In the genomic region with DNA sequence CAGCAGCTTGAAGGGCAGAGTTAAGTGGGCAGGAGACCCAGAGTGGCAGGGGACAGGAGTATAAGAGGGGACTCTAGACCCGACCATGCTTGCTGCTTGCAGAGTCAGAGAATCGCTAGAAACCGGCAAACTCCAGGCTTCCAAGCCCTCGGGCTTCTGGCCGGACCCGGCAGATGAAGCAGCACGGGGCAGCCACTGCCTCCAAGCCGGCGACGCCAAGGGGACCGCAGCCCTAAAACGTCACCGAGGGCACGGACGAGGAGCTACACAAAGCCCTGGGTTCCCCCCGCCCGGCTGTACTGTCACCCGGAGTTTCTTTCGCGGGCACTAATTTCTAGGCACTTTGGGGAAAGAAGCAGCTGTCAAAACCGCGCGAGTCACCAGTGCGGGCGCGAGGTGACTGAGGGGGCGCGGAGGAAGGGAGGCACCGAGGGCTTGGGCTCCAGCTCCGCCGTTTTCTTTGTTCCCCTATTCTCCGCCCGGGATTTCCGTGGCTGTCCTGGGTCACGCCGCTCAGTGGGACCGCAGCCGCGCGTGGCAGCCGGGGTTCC, we compare ENCODE assay signal across 8 mouse cellular contexts. TPM values are rescaled to one million over a fixed set of nuclear protein-coding genes. Genes with fewer than 3 reads are reported as not detected.
A peak's percentile ranks its signal among the peaks of the same experiment; 100 is the strongest.
DNase-seq lines count a peak whose midpoint lies in the region; ATAC-seq and TF ChIP-seq lines count a peak whose summit lies in the region.

No protein-coding gene starts in this region.

- H3K4me3 ChIP-seq in liver, embryonic 11.5 days (ENCODE audit: low read depth, low read length) = peak overlapping the region; percentile 66
- peak overlapping the region; percentile 74 for H3K4me3 ChIP-seq in midbrain, postnatal 0 days (ENCODE audit: low read depth, low read length)
- H3K4me3 ChIP-seq in stomach, postnatal 0 days (ENCODE audit: low read depth, low read length) = peak overlapping the region; percentile 88

- under 1% methylated on average over 41 of the region's 41 CpGs for WGBS in liver, embryonic 11.5 days
- WGBS in midbrain, postnatal 0 days = under 1% methylated on average over 38 of the region's 41 CpGs
- WGBS in stomach, postnatal 0 days = under 1% methylated on average over 41 of the region's 41 CpGs

- TF ChIP-seq EP300 in stomach, postnatal 0 days (optimal IDR thresholded peaks at IDR 0.05) = no peak

- H3K27me3 ChIP-seq in liver, embryonic 11.5 days (replicated peaks; ENCODE audit: control insufficient read depth, insufficient read depth, low read length) = no peaks in the 10 kb centered on the region
- H3K27me3 ChIP-seq in midbrain, postnatal 0 days (ENCODE audit: insufficient read depth, low read length) = no peaks in the 10 kb centered on the region
- no peaks in the 10 kb centered on the region for H3K27me3 ChIP-seq in stomach, postnatal 0 days (ENCODE audit: control insufficient read depth, insufficient read depth, low read length)

- peak overlapping the region; percentile 90 for H3K4me2 ChIP-seq in liver, embryonic 11.5 days
- peak overlapping the region; percentile 42 for H3K4me2 ChIP-seq in midbrain, postnatal 0 days (ENCODE audit: low read depth, low read length, poor library complexity, severe bottlenecking)
- H3K4me2 ChIP-seq in stomach, postnatal 0 days (replicated peaks; ENCODE audit: low read depth) = peak overlapping the region; percentile 88

- H3K36me3 ChIP-seq in liver, embryonic 11.5 days (ENCODE audit: control insufficient read depth, insufficient read depth, low read length) = no peaks in the 10 kb centered on the region
- H3K36me3 ChIP-seq in midbrain, postnatal 0 days (ENCODE audit: insufficient read depth, low read length) = no peaks in the 10 kb centered on the region
- no peaks in the 10 kb centered on the region for H3K36me3 ChIP-seq in stomach, postnatal 0 days (ENCODE audit: control insufficient read depth, insufficient read depth, low read length)

- no peaks in the 10 kb centered on the region for H3K9me3 ChIP-seq in liver, embryonic 11.5 days (ENCODE audit: control insufficient read depth, low read length)
- no peaks in the 10 kb centered on the region for H3K9me3 ChIP-seq in midbrain, postnatal 0 days (ENCODE audit: low read length)
- H3K9me3 ChIP-seq in stomach, postnatal 0 days (ENCODE audit: control insufficient read depth, low read length) = no peaks in the 10 kb centered on the region

- H3K27ac ChIP-seq in liver, embryonic 11.5 days (ENCODE audit: low read depth, low read length) = peak overlapping the region; percentile 99
- H3K27ac ChIP-seq in midbrain, postnatal 0 days (ENCODE audit: low read depth, low read length) = peak overlapping the region; percentile 97
- peak overlapping the region; percentile 99 for H3K27ac ChIP-seq in stomach, postnatal 0 days (replicated peaks)

- peak; percentile 53 for DNase-seq in urinary bladder, adult 2 months (ENCODE audit: low spot score)
- no peak for DNase-seq in urinary bladder, postnatal 10 days (ENCODE audit: low spot score)
- DNase-seq in cerebellum, postnatal 10 days = peak; percentile 79 to 83
- DNase-seq in frontal cortex, postnatal 10 days (ENCODE audit: low spot score in 2 of 2) = peak; percentile 47 to 55
- DNase-seq in liver, embryonic 11.5 days (ENCODE audit: low spot score) = peak; percentile 73
- peak; percentile 63 for DNase-seq in midbrain, postnatal 0 days (ENCODE audit: low spot score)
- DNase-seq in stomach, postnatal 0 days (ENCODE audit: low spot score) = peak; percentile 71

- H3K4me1 ChIP-seq in liver, embryonic 11.5 days (replicated peaks; ENCODE audit: control insufficient read depth, insufficient read depth, low read length) = peaks cover 18% of the 10 kb centered on the region
- H3K4me1 ChIP-seq in midbrain, postnatal 0 days (ENCODE audit: insufficient read depth, low read length) = peaks cover 4% of the 10 kb centered on the region; the same call in 1 of the 2 replicates
- H3K4me1 ChIP-seq in stomach, postnatal 0 days (replicated peaks; ENCODE audit: control insufficient read depth, insufficient read depth) = no peaks in the 10 kb centered on the region

- TF ChIP-seq CTCF in midbrain, postnatal 0 days (IDR thresholded peaks at IDR 0.05) = no peak
- TF ChIP-seq CTCF in stomach, postnatal 0 days (IDR thresholded peaks at IDR 0.05; ENCODE audit: low read depth) = no peak

- ATAC-seq in inflammation-experienced regulatory T-cells, adult 6 months = peak; percentile 23
- ATAC-seq in liver, embryonic 11.5 days (replicated peaks; ENCODE audit: low FRiP score) = peak; percentile 53
- peak; percentile 77 for ATAC-seq in midbrain, postnatal 0 days (ENCODE audit: low FRiP score)
- peak; percentile 60 for ATAC-seq in stomach, postnatal 0 days (ENCODE audit: low FRiP score, low TSS enrichment)

- H3K9ac ChIP-seq in liver, embryonic 11.5 days (ENCODE audit: low read depth, low read length) = peak overlapping the region; percentile 95
- H3K9ac ChIP-seq in midbrain, postnatal 0 days (replicated peaks; ENCODE audit: low read length, poor library complexity, severe bottlenecking) = peak overlapping the region; percentile 96
- H3K9ac ChIP-seq in stomach, postnatal 0 days (ENCODE audit: low read length) = peak overlapping the region; percentile 96

RNA-seq across cellular contexts. Expression of gene Gpcpd1, which starts 10.0 kb away (rescaled TPM):
- polyA plus RNA-seq in urinary bladder, adult 2 months (2012; rRNA removed) = 24.2 and 25.6 TPM in 2 replicates
- 10 to 100 TPM; 53.3 to 61.3 (median 53.8) TPM for polyA plus RNA-seq in inflammation-experienced regulatory T-cells, adult 6 months (2017; shearing (Covaris generic))
- polyA plus RNA-seq in liver, embryonic 11.5 days (2014; fragmentation: Nextera tagmentation; extraction: Ambion mirVana) = 23.2 and 25.8 TPM in 2 replicates
- total RNA-seq in midbrain, postnatal 0 days (2014; rRNA removed) = 55.7 and 78.6 TPM in 2 replicates
- polyA plus RNA-seq in midbrain, postnatal 0 days (2015; fragmentation: Nextera tagmentation; extraction: Ambion mirVana) = 82.9 and 84.0 TPM in 2 replicates
- polyA plus RNA-seq in stomach, postnatal 0 days (2015; fragmentation: Nextera tagmentation; extraction: Ambion mirVana) = 29.7 and 29.9 TPM in 2 replicates

Comparison
In these comparisons a context has a peak if more than half of its experiments do, and no peak if none do; other contexts are left out.
1. ATAC-seq: peak in every context shown above with its lines; median percentile 77 in midbrain, postnatal 0 days; 60 in stomach, postnatal 0 days; 53 in liver, embryonic 11.5 days; 23 in inflammation-experienced regulatory T-cells, adult 6 months.